Mouse (Mus musculus): ENCODE measurements around the gene Ppy.

Gene Ppy

DNA sequence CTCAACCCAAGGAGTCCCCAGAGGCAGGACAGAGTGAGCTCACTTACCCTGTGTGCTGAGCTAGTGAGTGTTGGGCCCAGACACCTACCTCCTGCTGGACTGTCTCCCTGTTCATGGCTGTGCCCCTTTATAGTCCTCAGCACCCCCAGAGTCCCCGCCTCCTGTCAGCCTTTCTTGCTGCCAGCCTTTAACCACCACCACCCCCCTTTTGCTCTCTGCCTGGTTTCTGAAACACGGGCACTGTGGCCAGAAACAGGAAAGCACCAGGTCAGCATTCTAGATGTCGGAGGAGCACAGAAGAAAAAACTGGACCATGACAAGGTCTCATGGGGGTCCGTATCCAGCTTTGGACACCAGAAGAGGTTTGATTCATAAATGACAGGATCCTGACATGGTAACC lies at the start of gene Ppy:
Gene Ppy (minus strand): TSS at position 101 of the 400 bp plus-strand sequence.
- no peak for DNase-seq

DNA sequence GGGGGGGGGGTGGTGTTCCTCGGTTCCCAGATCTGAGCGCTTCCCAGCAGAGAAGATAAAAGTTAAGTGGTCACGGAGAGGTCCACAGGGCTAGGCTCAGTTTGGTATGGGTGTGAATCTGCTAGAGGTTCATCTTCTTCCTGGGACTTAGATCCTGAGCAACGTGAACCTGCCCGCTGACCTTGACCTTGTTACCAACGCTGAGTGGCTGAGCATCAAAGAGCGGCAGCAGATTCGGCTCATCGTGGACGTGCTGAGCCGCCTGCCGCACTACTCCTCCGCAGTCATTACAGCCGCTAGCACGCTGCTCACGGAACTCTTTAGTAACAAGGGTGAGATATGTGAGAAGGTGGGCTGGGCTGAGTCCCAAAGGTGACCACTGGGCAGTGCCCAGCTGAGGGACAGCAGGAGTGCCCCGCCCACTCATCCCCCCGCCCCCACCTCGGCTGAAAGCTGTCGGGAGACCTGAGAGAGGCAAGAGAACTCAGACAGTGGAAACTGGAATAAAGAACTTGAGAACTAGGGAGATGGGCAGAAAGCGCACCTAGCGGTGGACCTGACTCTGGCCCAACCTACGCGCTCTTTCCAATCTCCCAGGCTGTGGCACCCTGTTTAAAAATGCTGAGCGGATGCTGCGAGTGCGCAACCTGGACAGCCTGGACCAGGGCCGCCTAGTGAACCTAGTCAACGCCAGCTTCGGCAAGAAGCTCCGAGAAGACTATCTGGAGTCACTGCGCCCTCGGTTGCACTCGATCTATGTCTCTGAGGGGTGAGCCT lies 46.3 kb upstream of the Ppy start:
- DNase-seq, result no peak

DNA sequence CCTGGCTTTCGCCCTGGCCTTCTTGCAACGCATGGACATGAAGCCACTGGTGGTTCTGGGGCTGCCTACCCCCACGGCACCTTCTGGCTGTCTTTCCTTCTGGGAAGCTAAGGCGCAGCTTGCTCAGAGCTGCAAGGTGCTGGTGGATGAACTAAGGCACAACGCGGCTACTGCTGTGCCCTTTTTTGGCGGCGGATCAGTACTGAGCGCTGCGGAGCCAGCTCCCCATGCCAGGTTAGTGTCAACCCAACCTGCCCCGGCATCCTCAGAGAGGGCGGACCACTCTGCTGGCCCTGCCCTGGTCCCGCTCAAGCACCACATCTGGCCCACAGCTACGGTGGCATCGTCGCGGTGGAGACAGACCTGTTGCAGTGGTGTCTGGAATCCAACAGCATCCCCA lies 45.4 kb upstream of the Ppy start:
- DNase-seq, result no peak

DNA sequence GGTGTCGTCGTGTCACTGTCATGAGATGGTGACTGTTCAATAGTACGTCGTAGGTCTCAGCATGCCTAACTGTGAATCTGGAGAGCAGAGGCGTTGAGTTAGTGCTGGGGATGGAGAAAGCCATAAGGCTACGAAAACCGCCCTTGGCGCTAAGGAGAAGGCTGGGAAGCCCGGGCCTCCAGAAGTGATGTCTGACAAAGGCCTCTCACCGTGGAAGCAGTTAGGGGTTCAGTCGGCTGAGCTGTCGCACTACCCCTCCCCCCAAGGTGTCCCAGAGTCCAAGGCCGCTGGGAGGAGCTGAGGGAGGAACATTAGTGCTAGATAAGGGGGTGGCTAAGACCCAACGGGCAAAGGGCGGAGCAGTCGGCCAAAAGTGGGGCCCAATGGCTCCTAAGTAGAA lies 44.9 kb upstream of the Ppy start:
- DNase-seq, result no peak

DNA sequence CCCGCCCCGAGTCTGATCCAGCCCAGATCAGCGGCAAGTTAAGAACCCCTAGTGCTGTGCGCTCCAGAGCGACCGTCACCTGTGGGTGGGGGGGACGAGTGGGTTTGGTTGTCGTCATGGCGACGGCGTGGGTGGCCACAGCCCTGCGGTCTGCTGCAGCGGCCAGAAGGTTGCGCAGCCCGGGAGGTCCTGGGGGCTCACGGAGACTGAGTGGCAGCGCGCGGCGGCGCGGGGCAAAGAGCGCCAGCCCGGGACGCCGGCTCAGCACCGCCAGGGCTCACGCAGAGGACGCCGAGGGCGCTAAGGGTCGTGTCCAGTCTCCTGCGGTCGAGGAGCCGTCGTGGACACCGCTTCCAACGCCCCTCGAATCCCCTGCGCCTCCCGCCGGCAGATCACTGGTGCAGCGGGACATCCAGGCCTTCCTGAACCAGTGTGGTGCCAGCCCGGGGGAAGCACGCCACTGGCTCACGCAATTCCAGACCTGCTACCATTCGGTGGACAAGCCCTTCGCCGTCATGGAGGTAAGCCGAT lies 44.4 kb upstream of the Ppy start, which contains the start of gene Nags:
Gene Nags (plus strand): TSS at position 43 of the 531 bp plus-strand sequence.
- DNase-seq, result peak; percentile 23

DNA sequence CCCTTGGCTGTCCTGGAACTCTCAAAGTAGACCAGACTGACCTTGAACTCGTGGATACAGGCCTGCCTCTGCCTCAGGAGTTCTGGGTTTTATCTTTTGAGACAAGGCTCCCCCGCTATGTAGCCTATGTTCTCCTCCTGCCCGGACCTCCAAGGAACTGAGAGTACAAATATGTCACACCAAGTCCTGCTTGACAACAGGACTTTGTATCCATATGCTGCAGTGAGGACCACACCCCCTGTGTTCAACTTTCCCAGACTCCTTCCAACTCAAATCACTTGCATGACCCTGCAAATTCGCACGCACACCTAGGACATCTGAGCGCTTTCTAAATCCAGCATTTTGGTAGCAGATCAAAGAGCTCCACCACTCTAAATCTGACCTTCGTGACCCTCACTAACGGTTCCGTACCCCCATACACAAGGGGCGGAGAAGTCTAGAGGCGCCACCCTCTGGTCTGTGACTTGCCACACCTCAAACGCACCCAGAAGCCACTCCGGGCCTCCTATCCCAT lies 43.9 kb upstream of the Ppy start:
- no peak for DNase-seq

DNA sequence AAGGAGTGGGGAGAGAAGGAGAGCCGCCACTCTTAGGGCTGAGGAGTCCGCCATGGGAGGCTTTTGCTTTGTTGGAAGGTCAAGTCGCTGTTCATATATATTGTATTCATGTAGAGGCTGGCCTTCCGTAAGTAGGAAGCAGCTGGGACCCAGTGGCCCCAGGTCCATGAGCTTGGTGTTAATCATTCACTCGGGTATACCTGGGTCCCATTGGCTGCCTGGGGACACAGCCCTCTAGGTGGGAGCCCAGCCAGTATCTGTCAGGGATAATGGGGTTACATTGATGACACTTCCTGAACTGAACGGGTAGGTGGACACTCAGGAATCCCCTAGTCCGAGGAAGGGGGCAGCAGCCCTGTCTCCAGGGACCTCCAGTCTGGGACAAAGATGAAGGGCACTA lies 41.2 kb upstream of the Ppy start:
- no peak for DNase-seq

DNA sequence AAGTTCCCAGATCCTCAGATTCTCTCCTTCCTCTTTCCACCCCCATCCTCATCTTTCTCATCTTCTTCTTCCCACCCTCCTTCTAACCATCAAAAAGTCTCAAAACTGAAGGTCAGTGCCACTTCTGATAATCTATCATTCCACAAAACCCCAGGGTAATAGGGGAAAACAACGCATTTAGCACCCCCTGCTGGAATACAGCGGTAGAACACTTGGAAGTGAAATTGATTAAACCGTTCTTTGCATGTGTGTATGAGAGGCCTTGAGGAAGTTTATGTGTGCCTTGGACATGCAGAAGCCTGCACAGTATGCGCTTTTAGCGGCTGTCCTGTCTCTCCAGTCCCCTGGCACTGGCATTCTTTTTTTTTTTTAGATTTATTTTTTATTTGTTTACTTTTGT lies 39.4 kb upstream of the Ppy start:
- DNase-seq, result peak; percentile 70

DNA sequence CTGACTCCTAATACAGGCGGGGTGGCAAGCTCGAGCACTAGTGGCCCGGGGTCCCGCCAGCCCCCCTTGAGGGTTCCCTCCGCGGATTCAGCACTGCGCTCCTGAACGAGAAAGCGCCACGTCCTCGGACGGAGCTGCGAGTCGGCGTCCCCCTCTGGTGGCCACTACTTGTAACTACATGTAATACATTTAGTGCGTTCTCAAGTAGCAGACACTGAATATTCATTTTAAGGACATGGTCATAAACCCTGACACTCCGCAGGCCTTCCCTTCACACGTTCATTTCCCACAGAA lies 37.3 kb upstream of the Ppy start:
- DNase-seq, result peak; percentile 78

DNA sequence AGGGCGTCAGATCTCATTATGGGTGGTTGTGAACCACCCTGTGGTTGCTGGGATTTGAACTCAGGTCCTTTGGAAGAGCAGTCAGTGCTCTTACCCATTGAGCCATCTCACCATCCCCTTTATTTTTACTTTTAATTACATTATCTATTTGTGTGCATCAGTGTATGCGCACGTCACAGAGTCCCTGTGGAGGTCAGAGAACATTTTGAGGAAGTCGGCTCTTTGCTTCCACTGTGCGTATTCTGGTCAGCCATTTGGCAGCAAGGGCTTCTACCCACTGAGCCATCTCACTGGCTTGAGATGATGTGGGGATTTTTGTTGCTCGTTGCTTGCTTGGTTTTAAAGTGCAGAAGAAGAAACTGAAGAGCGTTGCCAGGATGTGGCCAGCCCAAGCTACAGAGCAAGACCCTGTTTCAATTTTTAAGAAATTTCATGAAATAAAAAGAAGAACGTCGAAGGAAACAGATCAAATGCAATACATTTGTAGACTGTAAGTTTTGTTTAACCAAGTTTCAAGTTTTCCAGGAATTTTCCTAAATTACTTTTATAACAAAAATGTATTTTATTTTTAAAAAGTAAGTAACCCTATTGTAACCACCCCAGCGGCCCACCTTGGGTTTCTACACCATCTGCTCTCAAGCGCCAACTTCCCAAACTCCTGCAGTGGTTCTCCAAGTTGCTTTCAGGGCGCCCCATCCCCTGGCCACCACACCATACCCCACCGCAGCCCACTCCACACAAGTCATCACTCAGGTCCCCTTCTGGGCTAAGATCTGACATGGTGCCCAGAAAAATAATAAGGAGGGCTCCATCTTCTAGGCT lies 36.7 kb upstream of the Ppy start:
- no peak for DNase-seq

DNA sequence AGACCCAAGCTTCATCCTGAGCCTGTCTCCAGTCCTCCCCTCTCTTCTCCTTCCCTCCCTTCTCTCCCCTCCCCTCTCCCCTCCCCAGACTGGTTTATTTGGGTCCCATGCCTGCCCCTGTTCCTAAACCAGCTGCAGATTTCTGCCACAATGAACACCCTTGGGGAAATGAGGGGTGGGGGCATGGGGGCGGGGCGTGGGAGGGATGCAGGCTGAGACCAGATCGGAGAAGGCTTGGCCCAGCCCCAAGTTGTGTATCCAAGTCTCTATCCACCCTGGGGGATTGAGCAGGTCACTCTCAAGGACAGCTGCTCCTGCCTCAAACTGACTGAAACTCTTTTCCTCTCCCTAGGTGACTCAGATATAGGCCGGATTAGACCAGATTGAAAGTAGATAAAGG lies 33.4 kb upstream of the Ppy start:
- no peak for DNase-seq

DNA sequence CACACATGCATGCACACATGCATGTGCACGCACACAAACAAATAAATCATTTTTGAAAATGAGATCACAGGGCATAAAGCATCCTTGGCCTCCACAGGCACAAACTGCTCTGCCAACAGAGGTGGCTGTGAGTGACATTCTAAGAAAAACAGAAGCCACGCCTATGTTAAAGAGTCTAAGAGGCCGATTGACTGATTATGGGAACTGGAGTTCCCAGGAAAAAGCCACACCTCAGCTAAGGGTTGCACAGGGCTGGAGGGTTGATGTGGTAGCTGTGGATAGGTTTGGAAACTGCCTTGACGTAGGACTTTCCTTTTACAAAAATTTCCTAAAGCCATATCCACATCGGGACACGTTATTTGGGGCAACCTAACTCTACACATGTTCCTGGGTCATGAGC lies 16.3 kb upstream of the Ppy start:
- DNase-seq, result no peak

DNA sequence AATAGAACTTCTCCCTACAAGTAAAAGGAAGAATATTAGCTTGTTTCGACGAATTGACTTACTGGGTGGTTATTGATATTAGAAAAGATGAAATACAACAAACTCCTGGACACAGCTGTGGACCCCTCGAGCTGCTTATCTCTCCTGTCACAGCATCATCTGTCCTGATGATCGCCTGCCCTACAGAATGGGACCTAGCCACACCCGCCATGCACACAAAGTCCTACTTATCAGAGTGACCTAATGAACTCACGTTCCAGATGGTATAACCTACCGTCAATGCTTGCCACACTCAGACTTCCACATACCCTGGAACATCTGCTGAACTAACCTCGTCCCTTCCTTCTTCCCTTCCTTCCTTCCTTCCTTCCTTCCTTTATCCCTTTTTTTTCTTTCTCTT lies 15.1 kb upstream of the Ppy start:
- no peak for DNase-seq

DNA sequence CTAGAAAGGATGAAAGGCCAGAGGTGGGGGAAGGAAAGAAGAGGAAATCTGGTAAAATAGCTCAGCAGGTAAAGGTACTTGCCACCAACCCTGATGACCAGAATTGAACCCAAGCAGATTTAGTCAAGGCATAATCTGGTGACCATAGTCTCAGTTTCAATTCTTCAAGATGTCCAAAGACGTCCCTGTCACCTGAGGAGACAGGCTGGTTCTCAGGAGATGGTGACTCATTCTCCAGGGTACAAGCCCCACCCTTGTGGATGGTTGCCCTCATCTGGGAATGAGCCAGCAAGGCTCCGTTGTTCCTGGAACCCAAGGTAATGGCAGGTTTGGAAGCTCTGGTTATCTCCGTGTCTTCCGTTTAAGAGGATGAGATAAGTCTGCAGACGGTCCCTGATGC lies 10.5 kb upstream of the Ppy start:
- DNase-seq, result no peak

DNA sequence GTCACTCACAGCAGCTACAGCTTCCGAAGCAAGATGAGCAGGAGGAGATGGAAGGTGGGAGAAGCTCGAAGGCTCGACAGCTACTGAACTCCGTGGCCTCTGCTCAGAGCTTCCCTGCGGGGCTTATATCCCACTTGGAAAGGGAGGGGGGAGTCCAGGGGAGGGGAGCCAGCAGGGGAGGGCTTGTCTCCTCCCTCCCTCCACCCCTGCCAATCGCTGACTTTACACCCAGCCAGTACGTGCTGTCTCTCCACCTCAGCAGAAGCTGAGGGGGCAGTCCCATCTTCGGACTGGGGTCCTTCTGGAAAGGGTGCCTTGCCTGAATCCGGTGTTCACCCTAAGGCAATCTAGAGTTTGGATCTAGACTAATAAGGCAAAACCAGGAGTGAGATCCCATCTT lies 6.6 kb upstream of the Ppy start, which contains the start of gene Pyy:
Gene Pyy (minus strand): TSS at position 101 of the 400 bp plus-strand sequence.
- no peak for DNase-seq

DNA sequence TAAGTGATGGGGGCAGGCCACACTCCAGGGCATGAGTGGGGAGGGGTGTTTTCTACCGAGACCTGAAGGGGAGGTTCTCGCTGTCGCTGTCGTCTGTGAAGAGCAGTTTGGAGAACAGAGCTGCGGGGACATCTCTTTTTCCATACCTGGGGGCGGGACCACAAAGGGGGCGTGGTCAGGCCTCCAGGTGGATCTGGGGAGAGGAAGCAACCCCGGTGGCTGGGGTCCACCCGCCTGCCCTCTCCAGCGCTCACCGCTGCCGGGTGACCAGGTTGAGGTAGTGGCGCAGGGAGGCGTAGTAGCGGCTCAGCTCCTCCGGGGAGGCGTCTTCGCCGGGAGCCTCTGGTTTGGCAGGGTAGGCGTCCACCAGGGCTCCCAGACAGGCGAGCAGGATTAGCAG lies 5.8 kb upstream of the Ppy start:
- DNase-seq, result peak; percentile 10

DNA sequence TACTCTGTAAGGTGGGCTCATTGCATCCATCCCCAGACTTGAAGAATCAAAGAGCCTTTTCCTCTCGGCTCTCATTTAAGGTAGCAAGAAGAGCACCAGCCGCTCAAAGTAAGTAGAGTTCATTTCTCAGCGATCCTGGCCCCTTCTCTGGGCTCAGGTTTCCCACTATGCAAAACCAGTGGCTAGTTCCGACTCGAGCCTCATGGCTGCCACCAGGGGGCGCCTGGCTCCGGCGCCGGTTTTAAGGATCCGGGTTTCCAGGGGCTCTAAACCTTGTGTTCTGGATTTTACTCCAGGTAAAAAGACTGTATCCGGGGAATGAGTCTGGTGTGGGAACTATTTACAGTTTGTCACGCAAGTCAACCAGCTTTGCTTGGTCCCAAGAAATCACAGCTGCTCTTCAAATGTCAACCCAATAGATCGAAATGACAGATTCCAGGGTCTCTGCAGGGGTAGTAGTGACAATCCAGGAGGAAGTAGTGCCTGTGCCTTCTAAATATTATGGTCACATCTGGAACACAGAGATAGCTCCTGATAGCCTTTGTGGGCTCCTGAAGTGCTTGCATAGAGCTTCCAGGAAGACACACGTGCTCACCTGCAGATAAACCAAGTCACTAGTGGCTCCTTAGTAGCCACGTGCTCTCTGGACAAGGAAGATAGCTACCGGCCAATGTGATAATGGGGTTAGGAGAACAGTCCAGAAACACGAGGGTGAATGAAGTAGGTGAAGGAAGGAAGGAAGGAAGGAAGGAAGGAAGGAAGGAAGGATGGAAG lies 1.6 kb upstream of the Ppy start:
- DNase-seq, result peak; percentile 80

DNA sequence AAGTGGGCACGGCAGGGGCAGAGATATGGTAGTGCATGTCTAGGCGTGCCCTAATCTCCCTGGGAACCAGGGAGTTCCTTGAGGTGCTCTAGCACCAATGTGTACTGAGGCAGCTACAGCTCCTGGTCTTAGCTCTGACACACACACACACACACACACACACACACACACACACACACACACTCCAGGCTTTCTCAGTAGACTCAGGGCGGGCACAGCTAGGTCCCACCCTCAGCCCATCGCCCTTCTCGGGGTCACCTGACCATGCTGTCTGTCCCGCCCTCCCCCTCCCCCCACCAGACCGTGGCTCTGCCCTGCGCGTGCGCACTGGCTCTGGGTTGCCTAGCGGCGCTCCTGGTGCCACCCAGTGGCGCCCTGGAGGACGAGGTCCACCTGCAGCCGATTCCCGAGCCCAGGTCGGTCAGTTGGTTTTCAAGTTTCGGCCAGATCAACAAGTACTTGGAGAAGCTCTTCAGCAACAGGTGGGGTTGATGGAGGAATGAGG lies 4.2 kb downstream of the Ppy start:
- DNase-seq, result peak; percentile 74

DNA sequence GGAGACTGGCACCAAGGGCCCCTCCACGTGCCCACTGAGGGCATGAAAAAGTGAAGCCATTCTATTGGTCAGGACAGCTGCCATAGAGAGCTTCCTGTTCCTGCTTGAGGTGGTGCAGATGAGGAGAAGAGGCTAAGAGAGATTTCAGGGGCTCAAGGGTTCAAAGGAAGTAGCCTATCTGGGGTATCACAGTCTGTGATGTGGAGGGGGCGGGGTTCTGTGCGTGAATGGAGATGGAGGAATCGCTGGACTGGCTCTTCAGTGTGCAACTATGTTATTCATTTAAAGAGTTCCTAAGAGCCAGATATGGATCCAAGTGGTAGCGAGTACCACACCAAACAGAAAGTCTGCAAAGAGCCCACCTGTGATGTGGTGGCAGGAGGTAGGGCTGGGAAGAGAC lies 4.7 kb downstream of the Ppy start:
- no peak for DNase-seq

DNA sequence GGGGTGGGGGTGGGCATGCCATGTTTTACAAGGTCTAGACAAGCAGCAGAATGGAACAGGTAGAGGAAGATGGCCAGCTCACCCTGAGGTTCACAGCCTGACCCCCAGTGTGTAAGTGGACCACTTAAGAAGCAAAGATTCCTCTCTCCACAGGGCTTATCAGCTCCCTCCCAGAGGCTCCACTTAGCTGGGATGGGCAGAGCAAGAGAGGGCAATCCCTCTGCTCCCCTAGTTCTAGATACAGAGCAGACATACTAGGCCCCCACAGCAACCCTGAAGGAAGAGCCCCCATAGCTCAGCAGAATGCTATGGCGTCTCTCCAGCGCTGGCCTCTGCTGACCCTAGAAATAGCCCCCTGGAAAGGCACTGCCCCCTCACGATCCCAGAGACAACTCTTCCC lies 5.4 kb downstream of the Ppy start:
- DNase-seq, result no peak

DNA sequence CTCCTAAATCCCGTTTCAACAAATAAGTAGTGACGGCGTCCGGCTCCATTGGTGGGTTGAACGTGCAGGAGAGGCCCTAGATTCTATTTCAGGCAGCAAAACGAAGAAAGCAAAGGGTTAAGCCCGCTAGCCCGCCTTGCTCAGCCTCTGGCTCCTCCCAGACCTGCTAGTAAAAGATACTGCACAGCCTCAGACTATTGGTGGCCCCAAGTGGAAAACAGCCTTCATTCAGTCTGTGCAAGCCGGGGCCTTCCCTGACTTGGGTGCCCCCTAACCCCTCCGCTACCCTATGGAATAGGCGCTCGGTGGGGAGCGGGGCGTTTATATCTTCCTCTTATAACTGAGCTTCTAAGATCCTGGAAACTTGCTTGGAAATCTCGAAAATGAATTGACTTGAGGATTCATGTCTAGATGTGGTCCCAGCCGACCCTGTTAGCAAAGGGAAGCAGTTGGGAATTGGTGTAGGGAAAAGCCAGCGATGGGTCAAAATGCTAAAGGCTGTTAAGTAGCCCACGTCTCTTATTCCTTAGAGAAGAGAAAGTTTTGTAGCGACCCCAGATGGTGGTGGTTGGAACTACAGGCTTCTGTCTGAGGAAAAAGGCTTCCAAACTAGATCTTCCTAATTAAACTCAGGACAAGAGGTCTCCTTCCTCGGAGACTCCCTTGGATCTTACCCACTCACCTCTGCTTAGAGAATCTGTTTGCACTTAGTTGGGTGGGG lies 11.9 kb downstream of the Ppy start:
- peak; percentile 35 for DNase-seq

Measured in thymus, postnatal 4 days (tissue).